ENCODE assay signal across 7 mouse cellular contexts in the genomic region with DNA sequence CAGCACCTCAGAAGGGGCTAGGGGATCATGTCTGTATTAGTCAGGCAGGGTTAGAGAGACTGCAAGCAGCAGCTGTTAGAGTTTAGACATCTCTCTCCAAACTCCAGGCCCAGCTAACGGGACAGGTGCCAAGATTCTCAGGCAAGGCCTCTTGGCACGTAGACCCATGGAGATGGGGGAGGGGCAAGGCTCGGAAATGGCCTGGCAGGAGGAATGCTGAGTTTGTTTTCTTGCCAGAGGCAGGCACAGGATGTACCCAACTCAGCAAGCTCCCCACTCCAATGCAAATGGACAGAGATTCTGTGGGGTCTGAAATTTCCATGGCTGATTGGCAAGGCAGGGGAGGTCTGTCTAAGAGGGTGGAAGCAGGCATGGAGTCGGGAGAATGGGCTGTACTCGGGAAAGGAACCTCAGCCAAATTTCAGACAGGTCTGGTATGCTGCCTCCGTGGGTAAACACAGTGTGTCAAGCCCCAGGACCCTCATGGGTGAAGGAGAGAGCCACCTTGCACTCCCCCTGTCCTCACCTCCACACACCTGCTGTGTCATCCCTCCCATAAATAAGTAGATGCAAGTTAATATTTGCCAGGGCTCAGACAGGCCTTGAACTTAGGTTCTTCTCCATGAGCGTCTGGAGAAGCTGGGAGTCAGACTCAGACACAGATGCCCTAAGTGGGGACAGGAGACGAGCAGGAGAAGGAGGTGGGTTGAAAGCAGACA. TPM values are rescaled to one million over a fixed set of nuclear protein-coding genes. Genes with fewer than 3 reads are reported as not detected.
DNase-seq lines count a peak whose midpoint lies in the region; ATAC-seq and TF ChIP-seq lines count a peak whose summit lies in the region.

No protein-coding gene starts in this region.

- WGBS in intestine, embryonic 16.5 days, result 35% methylated on average over 8 of the region's 8 CpGs
- WGBS in midbrain, embryonic 16.5 days, result 43% methylated on average over 8 of the region's 8 CpGs

- peak overlapping the region; percentile 84 for H3K27ac ChIP-seq in gastrocnemius, adult 2 months
- 0 out of 2 replicates have a peak overlapping the region, but pooled peaks have one; percentile 9 for H3K27ac ChIP-seq in intestine, embryonic 16.5 days (ENCODE audit: low read length)
- peak overlapping the region; percentile 64 for H3K27ac ChIP-seq in midbrain, embryonic 16.5 days (ENCODE audit: low read length)

- no peak overlapping the region for H3K4me3 ChIP-seq in gastrocnemius, adult 2 months
- H3K4me3 ChIP-seq in intestine, embryonic 16.5 days (ENCODE audit: low read length), result no peak overlapping the region
- no peak overlapping the region for H3K4me3 ChIP-seq in midbrain, embryonic 16.5 days (ENCODE audit: low read depth, low read length)

- H3K4me1 ChIP-seq in intestine, embryonic 16.5 days (ENCODE audit: control insufficient read depth, insufficient read depth, low read length), result peaks cover 16% of the 10 kb centered on the region
- H3K4me1 ChIP-seq in midbrain, embryonic 16.5 days (ENCODE audit: control insufficient read depth, insufficient read depth, low read length), result no peaks in the 10 kb centered on the region; the same call in 1 of the 2 replicates

- no peak for TF ChIP-seq CTCF in gastrocnemius, adult 2 months (IDR thresholded peaks at IDR 0.05)

- H3K27me3 ChIP-seq in intestine, embryonic 16.5 days (replicated peaks; ENCODE audit: control insufficient read depth, insufficient read depth, low read length), result no peaks in the 10 kb centered on the region
- no peaks in the 10 kb centered on the region for H3K27me3 ChIP-seq in midbrain, embryonic 16.5 days (ENCODE audit: control insufficient read depth, insufficient read depth, low read depth, low read length)

- intact Hi-C loops in gastrocnemius, adult 2 months (cut with DNase I), result no loop called here
- intact Hi-C loops in left cerebral cortex, postnatal 10 days (cut with DNase I), result no loop called here

- ATAC-seq in intestine, embryonic 16.5 days, result peak; percentile 62
- peak; percentile 72 for ATAC-seq in midbrain, embryonic 16.5 days

- no peak overlapping the region for H3K4me2 ChIP-seq in intestine, embryonic 16.5 days (ENCODE audit: low read depth, low read length)
- no peak overlapping the region for H3K4me2 ChIP-seq in midbrain, embryonic 16.5 days (ENCODE audit: low read length)

- H3K9ac ChIP-seq in intestine, embryonic 16.5 days (ENCODE audit: low read depth, low read length), result no peak overlapping the region
- no peak overlapping the region for H3K9ac ChIP-seq in midbrain, embryonic 16.5 days (ENCODE audit: low read depth, low read length)

- H3K36me3 ChIP-seq in intestine, embryonic 16.5 days (ENCODE audit: control insufficient read depth, insufficient read depth, low read length), result no peaks in the 10 kb centered on the region
- no peaks in the 10 kb centered on the region for H3K36me3 ChIP-seq in midbrain, embryonic 16.5 days (ENCODE audit: control insufficient read depth, insufficient read depth, low read length)

- peak; percentile 92 for DNase-seq in Muller cell, postnatal 12 days (ENCODE audit: inconsistent ontology term)
- peak; percentile 84 for DNase-seq in adrenal gland, postnatal 25 days
- peak; percentile 92 for DNase-seq in gastrocnemius, adult 2 months
- peak; percentile 78 to 87 for DNase-seq in left cerebral cortex, postnatal 10 days (ENCODE audit: extremely low spot score in 1 of 2, low spot score in 2 of 2)
- DNase-seq in yolk sac, embryonic 10.5 days (ENCODE audit: low spot score), result peak; percentile 15

- H3K9me3 ChIP-seq in intestine, embryonic 16.5 days (ENCODE audit: control insufficient read depth, low read length), result peaks cover 6% of the 10 kb centered on the region; the same call in 1 of the 2 replicates
- no peaks in the 10 kb centered on the region for H3K9me3 ChIP-seq in midbrain, embryonic 16.5 days (replicated peaks; ENCODE audit: control insufficient read depth, low read length, poor library complexity, severe bottlenecking)

RNA-seq across cellular contexts. Expression of gene Idh2, which starts 19.4 kb away (rescaled TPM):
- 152 and 173 TPM in 2 replicates for total RNA-seq in adrenal gland, postnatal 25 days (2021)
- total RNA-seq in gastrocnemius, adult 2 months (2021), result 100 to 1,000 TPM; 236 to 647 TPM
- polyA plus RNA-seq in intestine, embryonic 16.5 days (2015; fragmentation: Nextera tagmentation; extraction: Ambion mirVana), result 540 and 585 TPM in 2 replicates
- total RNA-seq in left cerebral cortex, postnatal 10 days (2021), result 10 to 100 TPM; 44.8 to 45.6 TPM
- polyA plus RNA-seq in midbrain, embryonic 16.5 days (2015; fragmentation: Nextera tagmentation; extraction: Ambion mirVana), result 210 and 224 TPM in 2 replicates

RNA-seq across cellular contexts. Expression of gene Sema4b, which starts 52.0 kb away (rescaled TPM):
- 68.9 and 70.0 TPM in 2 replicates for total RNA-seq in adrenal gland, postnatal 25 days (2021)
- total RNA-seq in gastrocnemius, adult 2 months (2021), result 1 to 10 TPM; 1.8 to 2.1 TPM
- 14.9 and 16.3 TPM in 2 replicates for polyA plus RNA-seq in intestine, embryonic 16.5 days (2015; fragmentation: Nextera tagmentation; extraction: Ambion mirVana)
- total RNA-seq in left cerebral cortex, postnatal 10 days (2021), result 10 to 100 TPM; 23.5 to 23.7 TPM
- 25.2 and 25.3 TPM in 2 replicates for polyA plus RNA-seq in midbrain, embryonic 16.5 days (2015; fragmentation: Nextera tagmentation; extraction: Ambion mirVana)

Comparison
In these comparisons a context has a peak if more than half of its experiments do, and no peak if none do; other contexts are left out.
1. DNase-seq: peak in every context shown above with its lines; median percentile 92 in Muller cell, postnatal 12 days; 92 in gastrocnemius, adult 2 months; 84 in adrenal gland, postnatal 25 days; 82 in left cerebral cortex, postnatal 10 days; 15 in yolk sac, embryonic 10.5 days.
2. H3K27ac ChIP-seq: peak in every context shown above with its lines; median percentile 84 in gastrocnemius, adult 2 months; 64 in midbrain, embryonic 16.5 days; 9 in intestine, embryonic 16.5 days.
3. RNA of gene Sema4b, which starts 52.0 kb away (total RNA-seq): 68.9 to 70.0 TPM in adrenal gland, postnatal 25 days and 23.5 to 23.7 TPM in left cerebral cortex, postnatal 10 days; 1.8 to 2.1 TPM in gastrocnemius, adult 2 months; every median in the first group is over 4 times any median in the second.